Mouse (Mus musculus) adrenal gland, adult (tissue): ENCODE measurements around the gene Spred3.
"Not testable (repeated sequence)": the region's sequence is repeated elsewhere in the genome, so short reads cannot be mapped to it uniquely, and the experiment has no call there.

Source experiments
- DNase-seq, 2 experiments: peaks; one replicate each; pipeline ENCODE4 v3.0.0; 2022 to 2023; ENCODE audit warnings: low spot score in 1 of 2; ENCODE audit not compliant: inconsistent age in 2 of 2

The Spred3 gene

GRCm38 (mm10) chr7:29170066-29170754, at the start of gene Spred3, which contains the start of gene Ggn:
TSS of gene Spred3 (minus strand) at chr7:29170411.
TSS of gene Ggn (plus strand) at chr7:29170210.
- DNase-seq: peak; percentile 85 to 96

GRCm38 (mm10) chr7:29214846-29215245, 44.6 kb upstream of the Spred3 start:
- no peak for DNase-seq

- no peak for DNase-seq
Measured at GRCm38 (mm10) chr7:29214236-29214635, 44.0 kb upstream of the Spred3 start.

- no peak for DNase-seq
Measured at GRCm38 (mm10) chr7:29213675-29214082, 43.5 kb upstream of the Spred3 start, which contains the start of gene Catsperg1. TSS of gene Catsperg1 (minus strand) at chr7:29214035.

GRCm38 (mm10) chr7:29212775-29213560, 42.8 kb upstream of the Spred3 start:
- not testable (repeated sequence) for DNase-seq

GRCm38 (mm10) chr7:29212199-29212765, 42.1 kb upstream of the Spred3 start:
- peak in 1 of 2 experiments; percentile 39 for DNase-seq

- DNase-seq: peak; percentile 88 to 97
Measured at GRCm38 (mm10) chr7:29211415-29212198, 41.4 kb upstream of the Spred3 start.

GRCm38 (mm10) chr7:29211013-29211412, 40.8 kb upstream of the Spred3 start:
- not testable (repeated sequence) for DNase-seq

- no peak for DNase-seq
Measured at GRCm38 (mm10) chr7:29202577-29202976, 32.4 kb upstream of the Spred3 start.

- DNase-seq: not testable (repeated sequence)
Measured at GRCm38 (mm10) chr7:29194230-29194629, 24.0 kb upstream of the Spred3 start.

- not testable (repeated sequence) for DNase-seq
Measured at GRCm38 (mm10) chr7:29181323-29181722, 11.1 kb upstream of the Spred3 start.

- no peak for DNase-seq
Measured at GRCm38 (mm10) chr7:29180854-29181236, 10.6 kb upstream of the Spred3 start.

- DNase-seq: peak; percentile 98
Measured at GRCm38 (mm10) chr7:29180077-29180853, 10.1 kb upstream of the Spred3 start, which contains the start of gene Psmd8. TSS of gene Psmd8 (minus strand) at chr7:29180701.

GRCm38 (mm10) chr7:29179323-29179722, 9.1 kb upstream of the Spred3 start:
- DNase-seq: no peak

GRCm38 (mm10) chr7:29178106-29178505, 7.9 kb upstream of the Spred3 start:
- peak in 1 of 2 experiments; percentile 49 for DNase-seq

GRCm38 (mm10) chr7:29172390-29173016, 2.3 kb upstream of the Spred3 start:
- peak in 1 of 2 experiments; percentile 21 for DNase-seq

- DNase-seq: peak; percentile 32 to 51
Measured at GRCm38 (mm10) chr7:29171562-29172097, 1.4 kb upstream of the Spred3 start.

- DNase-seq: peak in 1 of 2 experiments; percentile 42
Measured at GRCm38 (mm10) chr7:29170755-29171561, 747 bp upstream of the Spred3 start.
